Mouse (Mus musculus): ENCODE results near the gene Plekha8. TPM values are rescaled to one million over a fixed set of nuclear protein-coding genes. Genes with fewer than 3 reads are reported as not detected.

Gene Plekha8
- polyA plus RNA-seq, 1 experiment from 2014 or later = 13.0 TPM

DNA sequence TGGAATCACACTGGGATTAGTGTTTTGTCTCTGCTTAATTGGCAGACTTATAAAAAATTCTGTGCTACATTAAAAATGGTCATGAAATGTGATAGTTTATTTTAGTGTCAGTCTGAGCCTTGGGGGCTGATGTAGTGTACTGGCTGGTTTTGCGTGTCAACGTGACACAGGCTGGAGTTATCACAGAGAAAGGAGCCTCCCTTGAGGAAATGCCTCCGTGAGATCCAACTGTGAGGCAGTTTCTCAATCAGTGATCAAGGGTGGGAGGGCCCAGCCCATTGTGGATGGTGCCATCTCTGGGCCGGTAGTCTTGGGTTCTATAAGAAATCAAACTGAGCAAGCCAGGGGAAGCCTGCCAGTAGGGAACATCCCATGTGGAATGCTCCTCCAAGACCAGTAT is 11.3 kb downstream of the Plekha8 start:
- Histone ChIP-seq H3K9me3 (replicated peaks; ENCODE audit: control insufficient read depth, low read length) (no peaks in the 10 kb centered on the region), H3K4me1 (ENCODE audit: control insufficient read depth, insufficient read depth, low read length) (no peaks in the 10 kb centered on the region), H3K4me3 (ENCODE audit: low read depth, low read length) (no peak overlapping the region), H3K36me3 (ENCODE audit: control insufficient read depth, insufficient read depth, low read length) (no peaks in the 10 kb centered on the region), H3K27me3 (ENCODE audit: control insufficient read depth, insufficient read depth, low read length) (no peaks in the 10 kb centered on the region), H3K9ac (ENCODE audit: low read depth, low read length) (no peak overlapping the region), H3K4me2 (no peak overlapping the region), H3K27ac (ENCODE audit: low read depth, low read length) (no peak overlapping the region)
- WGBS (ENCODE audit: insufficient replicate concordance) = 58% methylated on average over 4 of the region's 4 CpGs
- no peak for ATAC-seq (replicated peaks; ENCODE audit: insufficient number of reproducible peaks, low FRiP score, low TSS enrichment)

DNA sequence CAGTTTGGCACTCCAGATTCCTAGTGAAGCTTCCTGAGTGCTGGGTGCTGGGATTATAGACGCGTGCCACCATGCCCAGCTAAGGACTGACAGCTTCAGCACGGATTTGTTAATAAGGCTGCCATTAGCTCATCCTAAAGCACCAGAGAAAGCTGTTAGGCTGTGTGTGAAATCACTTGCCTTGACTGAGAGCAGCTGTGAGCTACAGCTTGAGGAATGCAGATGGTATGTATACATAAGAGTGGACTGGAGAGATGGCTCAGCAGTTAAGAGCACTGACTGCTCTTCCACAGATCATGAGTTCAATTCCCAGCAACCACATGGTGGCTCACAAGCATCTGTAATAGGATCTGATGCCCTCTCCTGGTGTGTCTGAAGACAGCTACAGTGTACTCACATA is 22.5 kb downstream of the Plekha8 start:
- Histone ChIP-seq H3K4me1 (ENCODE audit: control insufficient read depth, insufficient read depth, low read length) (peaks cover 3% of the 10 kb centered on the region; the same call in 1 of the 2 replicates), H3K27ac (ENCODE audit: low read depth, low read length) (no peak overlapping the region), H3K27me3 (ENCODE audit: control insufficient read depth, insufficient read depth, low read length) (no peaks in the 10 kb centered on the region), H3K9ac (ENCODE audit: low read depth, low read length) (no peak overlapping the region), H3K4me2 (no peak overlapping the region), H3K9me3 (replicated peaks; ENCODE audit: control insufficient read depth, low read length) (no peaks in the 10 kb centered on the region), H3K4me3 (ENCODE audit: low read depth, low read length) (no peak overlapping the region), H3K36me3 (ENCODE audit: control insufficient read depth, insufficient read depth, low read length) (0 out of 2 replicates have a peak, but pooled peaks cover 3% of the 10 kb centered on the region)
- WGBS (ENCODE audit: insufficient replicate concordance) = 66% methylated on average over 3 of the region's 3 CpGs
- no peak for ATAC-seq (replicated peaks; ENCODE audit: insufficient number of reproducible peaks, low FRiP score, low TSS enrichment)

DNA sequence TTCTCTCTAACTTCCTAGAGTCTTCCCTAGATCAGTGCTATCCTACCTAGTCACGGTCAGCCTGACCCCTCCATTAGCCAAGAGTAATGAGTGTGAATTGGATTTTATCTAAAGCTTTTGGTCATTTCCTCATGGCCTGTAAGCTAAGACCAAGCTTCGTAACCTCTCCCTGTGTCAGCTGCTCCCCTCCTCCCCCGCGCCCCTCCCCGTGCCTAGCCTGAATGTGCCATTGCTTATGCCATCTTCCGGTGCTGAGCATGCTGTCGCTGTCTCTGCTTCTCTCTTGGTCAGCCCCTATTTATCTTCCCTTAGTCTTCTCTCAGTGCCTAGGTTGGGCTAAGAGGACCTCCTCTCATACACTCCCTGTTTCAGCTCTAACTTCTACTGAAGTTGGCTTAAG is 24.6 kb downstream of the Plekha8 start:
- H3K4me3 ChIP-seq (ENCODE audit: low read depth, low read length) = no peak overlapping the region
- no peak overlapping the region for H3K9ac ChIP-seq (ENCODE audit: low read depth, low read length)
- 64% methylated on average over 7 of the region's 7 CpGs for WGBS (ENCODE audit: insufficient replicate concordance)
- no peak for ATAC-seq (replicated peaks; ENCODE audit: insufficient number of reproducible peaks, low FRiP score, low TSS enrichment)
- no peaks in the 10 kb centered on the region for H3K9me3 ChIP-seq (replicated peaks; ENCODE audit: control insufficient read depth, low read length)
- no peaks in the 10 kb centered on the region for H3K27me3 ChIP-seq (ENCODE audit: control insufficient read depth, insufficient read depth, low read length)
- H3K4me2 ChIP-seq = no peak overlapping the region
- peaks cover 3% of the 10 kb centered on the region; the same call in 1 of the 2 replicates for H3K4me1 ChIP-seq (ENCODE audit: control insufficient read depth, insufficient read depth, low read length)
- peaks cover 5% of the 10 kb centered on the region; the same call in 1 of the 2 replicates for H3K36me3 ChIP-seq (ENCODE audit: control insufficient read depth, insufficient read depth, low read length)
- H3K27ac ChIP-seq (ENCODE audit: low read depth, low read length) = no peak overlapping the region

DNA sequence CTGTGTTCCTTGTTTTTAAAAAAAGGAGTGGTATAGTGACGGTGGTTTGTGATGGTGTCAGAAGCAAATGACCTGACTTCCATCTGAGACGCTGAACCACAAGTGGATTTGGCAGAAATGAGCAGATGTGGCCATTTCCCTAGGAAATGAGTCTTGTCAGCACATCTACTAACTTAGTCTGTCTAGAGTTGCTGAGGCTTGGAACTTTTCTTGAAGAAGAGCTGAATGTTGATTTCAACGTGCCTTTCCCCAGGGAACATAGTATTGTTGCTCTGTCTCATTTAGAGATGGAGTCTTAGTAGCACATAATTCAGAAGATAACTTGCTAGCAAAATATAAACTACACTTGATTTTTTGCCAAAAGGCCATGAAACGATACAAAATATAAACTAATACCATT is 25.4 kb downstream of the Plekha8 start:
- no peaks in the 10 kb centered on the region for H3K9me3 ChIP-seq (replicated peaks; ENCODE audit: control insufficient read depth, low read length)
- no peak overlapping the region for H3K4me3 ChIP-seq (ENCODE audit: low read depth, low read length)
- H3K36me3 ChIP-seq (ENCODE audit: control insufficient read depth, insufficient read depth, low read length) = peaks cover 7% of the 10 kb centered on the region; the same call in 1 of the 2 replicates
- no peak for ATAC-seq (replicated peaks; ENCODE audit: insufficient number of reproducible peaks, low FRiP score, low TSS enrichment)
- peaks cover 3% of the 10 kb centered on the region; the same call in 1 of the 2 replicates for H3K4me1 ChIP-seq (ENCODE audit: control insufficient read depth, insufficient read depth, low read length)
- H3K27me3 ChIP-seq (ENCODE audit: control insufficient read depth, insufficient read depth, low read length) = no peaks in the 10 kb centered on the region
- H3K27ac ChIP-seq (ENCODE audit: low read depth, low read length) = no peak overlapping the region
- H3K9ac ChIP-seq (ENCODE audit: low read depth, low read length) = no peak overlapping the region
- H3K4me2 ChIP-seq = no peak overlapping the region
- WGBS (ENCODE audit: insufficient replicate concordance) = 70% methylated on average over 4 of the region's 4 CpGs

DNA sequence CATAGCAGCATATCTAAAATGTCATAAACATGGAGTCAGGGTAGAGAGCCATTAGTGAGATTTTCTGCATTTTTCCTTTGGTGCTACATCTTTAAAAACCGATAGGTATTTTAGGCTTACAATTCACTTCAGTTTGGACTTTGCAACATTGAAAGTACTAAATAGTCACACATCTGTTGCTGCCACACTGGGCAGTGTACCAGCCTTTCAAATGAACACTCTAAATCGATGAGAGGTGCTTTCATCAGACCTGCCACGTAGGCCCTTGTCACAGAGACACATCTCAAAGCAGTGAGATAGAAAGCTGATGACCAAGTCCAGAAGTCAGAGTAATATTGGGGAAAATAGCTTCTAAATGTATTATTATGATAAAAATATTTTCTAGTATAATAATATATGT is 33.5 kb downstream of the Plekha8 start:
- no peak overlapping the region for H3K4me2 ChIP-seq
- no peak for ATAC-seq (replicated peaks; ENCODE audit: insufficient number of reproducible peaks, low FRiP score, low TSS enrichment)
- no peaks in the 10 kb centered on the region for H3K9me3 ChIP-seq (replicated peaks; ENCODE audit: control insufficient read depth, low read length)
- H3K27me3 ChIP-seq (ENCODE audit: control insufficient read depth, insufficient read depth, low read length) = no peaks in the 10 kb centered on the region
- no peak overlapping the region for H3K4me3 ChIP-seq (ENCODE audit: low read depth, low read length)
- H3K4me1 ChIP-seq (ENCODE audit: control insufficient read depth, insufficient read depth, low read length) = no peaks in the 10 kb centered on the region
- H3K36me3 ChIP-seq (ENCODE audit: control insufficient read depth, insufficient read depth, low read length) = peaks cover 3% of the 10 kb centered on the region; the same call in 1 of the 2 replicates
- H3K9ac ChIP-seq (ENCODE audit: low read depth, low read length) = no peak overlapping the region
- H3K27ac ChIP-seq (ENCODE audit: low read depth, low read length) = no peak overlapping the region
- 79% methylated on average over 3 of the region's 3 CpGs for WGBS (ENCODE audit: insufficient replicate concordance)

DNA sequence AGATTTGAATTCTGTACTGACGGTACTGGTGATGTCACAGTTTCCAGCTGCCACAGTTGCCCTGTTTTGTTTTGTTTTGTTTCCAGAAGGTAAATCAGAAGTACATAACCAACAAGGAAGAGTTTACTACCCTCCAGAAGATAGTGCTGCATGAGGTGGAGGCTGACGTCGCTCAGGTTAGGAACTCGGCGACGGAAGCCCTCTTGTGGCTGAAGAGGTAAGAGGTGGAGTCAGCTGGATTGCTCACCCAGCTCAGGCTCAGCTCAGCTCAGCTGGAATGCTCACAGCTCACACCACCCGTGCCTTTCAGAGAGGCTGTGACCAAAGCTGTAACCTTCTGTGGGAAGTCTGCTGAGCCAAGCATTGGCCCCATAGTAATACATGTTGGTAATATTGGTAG is 34.8 kb downstream of the Plekha8 start:
- 24% methylated on average over 7 of the region's 7 CpGs for WGBS (ENCODE audit: insufficient replicate concordance)
- H3K36me3 ChIP-seq (ENCODE audit: control insufficient read depth, insufficient read depth, low read length) = no peaks in the 10 kb centered on the region; the same call in 1 of the 2 replicates
- no peak for ATAC-seq (replicated peaks; ENCODE audit: insufficient number of reproducible peaks, low FRiP score, low TSS enrichment)

DNA sequence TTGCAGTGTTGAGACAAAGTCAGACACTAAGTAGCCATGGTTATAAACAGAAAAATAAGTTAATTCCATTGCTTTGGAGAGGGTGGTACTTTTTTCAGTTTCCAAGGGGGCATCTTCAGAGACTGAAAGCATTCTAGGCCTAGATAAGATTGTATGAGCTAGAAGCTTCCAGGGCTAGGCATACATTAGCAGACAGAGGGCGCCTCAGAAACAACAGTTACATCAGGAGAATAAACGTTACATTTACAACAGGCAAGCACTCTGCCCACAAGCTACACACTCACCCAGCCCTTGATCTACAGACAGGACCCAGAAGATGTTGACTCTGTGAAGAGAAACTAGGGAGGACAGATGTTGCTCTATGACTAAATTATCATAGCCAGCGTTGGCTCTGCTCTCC is 36.6 kb downstream of the Plekha8 start:
- H3K36me3 ChIP-seq (ENCODE audit: control insufficient read depth, insufficient read depth, low read length) = no peaks in the 10 kb centered on the region
- no peak for ATAC-seq (replicated peaks; ENCODE audit: insufficient number of reproducible peaks, low FRiP score, low TSS enrichment)
- H3K4me3 ChIP-seq (ENCODE audit: low read depth, low read length) = no peak overlapping the region
- 35% methylated on average over 3 of the region's 3 CpGs for WGBS (ENCODE audit: insufficient replicate concordance)
- no peak overlapping the region for H3K4me2 ChIP-seq
- H3K27me3 ChIP-seq (ENCODE audit: control insufficient read depth, insufficient read depth, low read length) = no peaks in the 10 kb centered on the region
- H3K27ac ChIP-seq (ENCODE audit: low read depth, low read length) = no peak overlapping the region
- no peak overlapping the region for H3K9ac ChIP-seq (ENCODE audit: low read depth, low read length)
- no peaks in the 10 kb centered on the region for H3K4me1 ChIP-seq (ENCODE audit: control insufficient read depth, insufficient read depth, low read length)
- H3K9me3 ChIP-seq (replicated peaks; ENCODE audit: control insufficient read depth, low read length) = no peaks in the 10 kb centered on the region

More for the DNA sequence above, 34.8 kb downstream of the Plekha8 start:
- no peaks in the 10 kb centered on the region for H3K9me3 ChIP-seq (replicated peaks; ENCODE audit: control insufficient read depth, low read length)
- no peaks in the 10 kb centered on the region for H3K27me3 ChIP-seq (ENCODE audit: control insufficient read depth, insufficient read depth, low read length)
- H3K27ac ChIP-seq (ENCODE audit: low read depth, low read length) = no peak overlapping the region
- no peak overlapping the region for H3K4me2 ChIP-seq
- no peaks in the 10 kb centered on the region for H3K4me1 ChIP-seq (ENCODE audit: control insufficient read depth, insufficient read depth, low read length)
- no peak overlapping the region for H3K4me3 ChIP-seq (ENCODE audit: low read depth, low read length)
- H3K9ac ChIP-seq (ENCODE audit: low read depth, low read length) = no peak overlapping the region

DNA sequence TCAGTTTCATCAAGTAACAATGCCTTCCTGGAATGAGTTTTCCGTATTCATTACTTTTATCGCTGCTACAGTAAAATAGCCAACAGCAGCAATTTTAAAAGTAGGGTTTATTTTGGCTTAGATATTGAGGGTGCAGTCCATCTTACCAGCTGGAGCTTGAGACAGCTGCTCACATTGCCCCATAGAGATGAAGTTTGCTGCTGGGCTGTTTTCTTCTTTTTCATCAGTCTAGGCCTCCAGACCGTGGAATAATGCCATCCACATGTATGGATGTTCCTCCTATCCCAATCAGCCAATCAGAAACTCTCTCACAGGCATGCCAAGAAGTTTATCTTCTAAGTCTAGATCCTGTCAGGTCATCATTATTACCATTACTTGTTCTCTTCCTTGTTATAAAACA is 45.0 kb downstream of the Plekha8 start:
- H3K27ac ChIP-seq (ENCODE audit: low read depth, low read length) = no peak overlapping the region
- no peaks in the 10 kb centered on the region for H3K9me3 ChIP-seq (replicated peaks; ENCODE audit: control insufficient read depth, low read length)
- WGBS (ENCODE audit: insufficient replicate concordance) = 90% methylated on average over 3 of the region's 3 CpGs
- H3K9ac ChIP-seq (ENCODE audit: low read depth, low read length) = no peak overlapping the region
- H3K4me3 ChIP-seq (ENCODE audit: low read depth, low read length) = no peak overlapping the region
- peaks cover 3% of the 10 kb centered on the region; the same call in 1 of the 2 replicates for H3K4me1 ChIP-seq (ENCODE audit: control insufficient read depth, insufficient read depth, low read length)
- H3K27me3 ChIP-seq (ENCODE audit: control insufficient read depth, insufficient read depth, low read length) = no peaks in the 10 kb centered on the region
- no peaks in the 10 kb centered on the region; the same call in 1 of the 2 replicates for H3K36me3 ChIP-seq (ENCODE audit: control insufficient read depth, insufficient read depth, low read length)
- ATAC-seq (replicated peaks; ENCODE audit: insufficient number of reproducible peaks, low FRiP score, low TSS enrichment) = no peak
- H3K4me2 ChIP-seq = no peak overlapping the region

DNA sequence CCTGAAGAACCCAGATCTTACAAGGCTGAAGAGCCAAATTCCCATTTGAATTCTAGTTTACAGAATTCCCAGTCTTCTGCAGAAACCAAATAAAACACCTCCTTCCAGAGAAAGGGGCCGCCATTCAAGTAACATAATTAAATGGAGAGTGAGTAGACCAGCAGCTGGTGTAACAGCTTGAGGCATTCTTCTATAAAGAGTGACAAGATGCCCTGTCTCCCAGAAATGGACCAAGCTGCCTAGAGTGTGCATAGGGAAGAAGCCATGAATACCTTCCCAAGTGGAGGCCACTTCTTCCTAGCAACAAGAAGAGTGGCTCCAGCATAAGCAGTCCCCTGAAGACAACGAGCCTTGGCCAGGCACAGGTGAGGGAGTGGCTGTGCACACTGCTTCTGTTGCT is 47.0 kb downstream of the Plekha8 start:
- Histone ChIP-seq H3K4me1 (ENCODE audit: control insufficient read depth, insufficient read depth, low read length) (peaks cover 3% of the 10 kb centered on the region; the same call in 1 of the 2 replicates), H3K27me3 (ENCODE audit: control insufficient read depth, insufficient read depth, low read length) (no peaks in the 10 kb centered on the region), H3K9me3 (replicated peaks; ENCODE audit: control insufficient read depth, low read length) (no peaks in the 10 kb centered on the region), H3K9ac (ENCODE audit: low read depth, low read length) (no peak overlapping the region), H3K27ac (ENCODE audit: low read depth, low read length) (no peak overlapping the region), H3K4me2 (no peak overlapping the region), H3K4me3 (ENCODE audit: low read depth, low read length) (no peak overlapping the region), H3K36me3 (ENCODE audit: control insufficient read depth, insufficient read depth, low read length) (no peaks in the 10 kb centered on the region; the same call in 1 of the 2 replicates)
- ATAC-seq (replicated peaks; ENCODE audit: insufficient number of reproducible peaks, low FRiP score, low TSS enrichment) = no peak
- 88% methylated on average over 2 of the region's 2 CpGs for WGBS (ENCODE audit: insufficient replicate concordance)
